Mouse (Mus musculus) frontal cortex, postnatal 14 days (tissue): ENCODE results near the gene Gm49395.

ENCODE experiments used
- DNase-seq, 2 experiments: peaks; one replicate each; pipeline ENCODE4 v3.0.0; 2022; ENCODE audit warnings: low spot score in 2 of 2

Gm49395 gene

GRCm38 (mm10) chr13:115098227-115098626 is 3.5 kb downstream of the Gm49395 start:
- DNase-seq, result no peak

DNA sequence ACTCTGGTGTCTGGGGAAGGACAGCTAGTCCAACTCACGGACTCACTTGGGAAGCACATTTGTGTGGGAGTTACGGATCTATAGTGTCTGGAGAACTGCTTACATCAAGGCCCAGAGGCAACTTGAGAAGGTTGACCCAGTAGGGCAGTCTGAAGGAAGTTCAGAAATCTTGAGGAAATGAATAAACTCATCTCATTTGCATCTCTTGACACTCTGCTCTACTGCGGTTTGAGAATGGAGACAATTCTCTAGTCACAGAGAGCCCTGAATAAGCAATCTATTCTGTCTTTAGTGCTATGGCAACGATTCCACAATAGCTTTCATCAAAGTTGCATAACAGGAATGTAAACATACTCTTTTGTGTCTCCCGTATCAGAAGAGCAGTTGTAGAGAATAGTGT is 4.8 kb downstream of the Gm49395 start:
- DNase-seq, result no peak

DNA sequence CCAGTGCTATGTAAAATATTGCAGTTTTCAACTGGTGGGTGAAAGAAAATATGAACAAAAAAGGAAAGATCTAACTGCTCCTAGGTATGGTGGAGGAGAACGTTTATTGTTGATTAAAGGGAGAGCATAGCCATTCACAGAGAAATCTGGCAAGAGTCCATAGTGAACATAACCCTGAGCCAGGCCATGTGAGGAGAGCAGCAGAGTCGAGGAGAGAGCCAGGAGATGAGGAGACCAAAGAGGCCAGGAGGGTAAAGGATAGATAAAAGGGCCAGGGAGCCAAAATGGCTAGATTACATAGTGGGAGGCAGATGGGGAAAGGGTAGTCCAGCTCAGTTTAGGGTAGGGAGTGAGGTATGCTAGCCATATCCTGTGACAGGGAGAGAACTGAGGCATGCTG is 5.5 kb downstream of the Gm49395 start:
- no peak for DNase-seq

GRCm38 (mm10) chr13:115095392-115095791 is 6.3 kb downstream of the Gm49395 start:
- no peak for DNase-seq

DNA sequence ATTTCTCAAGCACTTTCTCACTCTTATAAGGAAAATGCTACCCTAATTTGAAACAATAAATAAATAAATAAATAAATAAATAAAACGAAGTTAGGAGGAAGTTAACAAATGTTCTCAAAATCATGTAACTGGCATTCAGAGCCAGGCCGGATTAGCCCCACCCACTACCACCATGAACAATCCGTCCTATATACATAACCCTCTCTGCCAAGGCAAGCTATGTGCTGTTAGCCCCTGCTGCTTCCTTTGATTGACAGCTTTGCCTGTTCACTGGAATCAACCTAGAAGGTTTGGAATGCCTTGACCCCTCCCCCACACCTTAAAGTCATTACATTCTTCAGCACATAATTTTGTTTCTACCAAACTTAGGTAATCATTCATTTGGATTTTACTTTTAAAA is 10.2 kb downstream of the Gm49395 start:
- DNase-seq, result no peak

DNA sequence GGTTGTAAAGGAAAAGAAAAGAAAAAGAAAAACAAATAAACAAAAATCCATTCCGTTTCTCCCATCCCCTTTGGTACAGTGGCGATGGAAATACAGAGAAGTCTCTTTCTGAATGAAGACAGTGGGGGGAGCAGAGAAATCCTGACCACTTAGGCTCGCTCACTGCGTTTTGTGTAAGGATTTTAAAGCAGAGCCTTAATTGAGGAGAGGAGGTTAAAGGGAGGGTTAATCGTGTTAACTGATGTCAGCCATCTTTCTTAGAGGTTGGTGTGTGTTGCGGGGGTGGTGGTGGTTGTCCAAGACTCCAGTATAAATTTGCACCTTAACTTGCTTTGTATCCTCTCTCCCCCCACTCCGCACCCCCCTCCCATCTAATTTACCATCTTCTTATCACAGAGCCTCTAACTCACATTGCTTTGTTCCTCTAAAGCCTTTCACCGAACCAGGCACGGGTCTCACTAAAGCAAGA is 10.7 kb downstream of the Gm49395 start:
- no peak for DNase-seq

GRCm38 (mm10) chr13:115090069-115090976 is 11.4 kb downstream of the Gm49395 start, which contains the start of gene Pelo:
Gene Pelo, minus strand, starts transcription at chr13:115090186.
- DNase-seq, result peak; percentile 88 to 89

DNA sequence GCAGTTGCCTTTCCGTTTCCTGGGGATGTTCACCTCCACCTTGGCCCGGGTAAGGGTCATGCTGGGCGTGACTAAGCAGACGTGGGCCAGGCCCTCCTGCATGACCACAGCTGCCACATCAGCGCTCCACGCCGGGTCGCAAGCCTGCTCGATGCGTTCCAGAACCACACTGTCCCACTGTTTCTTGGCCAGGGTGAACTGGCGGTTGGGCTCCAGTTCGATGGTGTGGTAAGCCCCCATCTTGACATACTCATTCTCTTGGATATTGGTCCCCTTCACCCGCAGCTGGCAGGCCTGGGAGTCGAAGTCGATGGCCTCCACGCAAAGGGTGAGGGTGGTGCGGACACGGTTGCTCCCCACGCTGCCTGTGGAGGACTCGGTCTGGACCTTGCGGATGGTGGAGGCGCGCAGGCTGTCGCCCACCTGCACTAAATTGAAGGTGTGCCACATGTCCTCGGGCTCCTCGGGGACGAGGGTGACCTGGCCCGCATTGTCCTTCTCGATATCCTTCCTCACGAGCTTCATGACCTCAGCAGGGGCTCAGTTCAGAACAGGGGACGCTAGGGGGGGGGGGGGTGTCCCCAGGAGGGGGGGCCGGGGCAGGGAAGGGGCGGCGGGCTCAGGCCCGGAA is 12.2 kb downstream of the Gm49395 start:
- peak in 1 of 2 experiments; percentile 8 for DNase-seq

DNA sequence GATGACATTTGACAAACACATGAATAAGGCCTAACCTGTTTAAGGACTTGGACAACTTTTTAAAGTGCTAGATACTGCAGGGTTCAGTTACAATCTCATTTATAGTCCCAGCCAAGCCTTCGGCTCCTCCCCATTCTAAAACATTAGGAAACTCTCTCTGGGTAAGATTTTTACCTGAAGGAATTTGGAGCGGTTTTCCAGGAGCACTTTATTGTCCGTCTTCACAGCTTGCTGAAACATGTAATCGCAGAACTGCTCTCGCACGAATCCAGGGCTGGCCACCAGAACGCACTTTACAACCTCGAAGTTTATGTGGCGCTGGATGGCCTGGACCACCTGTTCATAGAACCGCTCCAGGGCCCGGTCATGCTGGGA is 12.7 kb downstream of the Gm49395 start:
- no peak for DNase-seq

DNA sequence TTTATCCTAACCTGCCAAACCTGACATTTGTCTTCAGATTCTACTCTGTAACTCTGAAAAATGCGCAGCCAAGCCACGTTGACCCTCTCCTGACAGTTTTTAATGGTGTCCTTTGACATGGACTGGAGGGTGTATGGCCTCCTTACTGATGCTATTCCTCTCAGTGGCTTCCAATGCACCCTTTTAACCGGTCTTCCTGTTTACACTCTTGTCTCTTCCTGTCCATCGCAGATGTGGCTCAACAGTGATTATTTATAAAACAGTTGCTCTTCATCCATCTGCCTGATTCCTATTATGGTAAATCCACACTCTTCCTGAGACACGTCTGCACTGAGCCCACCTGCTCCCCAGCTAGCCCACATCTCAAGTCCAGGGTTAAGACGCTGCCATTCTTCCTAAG is 15.7 kb downstream of the Gm49395 start:
- no peak for DNase-seq

DNA sequence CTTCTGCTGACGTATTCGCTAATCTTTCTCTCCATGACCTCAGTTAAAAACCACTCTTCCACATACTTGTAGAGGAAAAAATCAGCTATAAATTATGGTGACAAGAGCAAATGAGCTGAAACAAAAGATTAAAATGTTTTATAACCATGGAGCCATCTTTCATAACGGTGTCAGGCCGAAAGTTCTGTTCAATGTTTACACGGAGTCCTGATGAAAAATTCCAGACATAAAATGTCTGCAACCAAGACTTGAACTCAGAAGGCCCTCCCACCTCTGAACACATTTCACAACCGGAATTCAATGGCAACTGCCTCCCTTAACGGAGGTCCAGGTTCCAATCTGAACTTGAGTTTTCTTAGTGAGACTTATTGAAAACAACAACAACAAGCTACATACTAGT is 19.4 kb downstream of the Gm49395 start:
- DNase-seq, result no peak

- DNase-seq, result no peak
Measured at GRCm38 (mm10) chr13:115079996-115080585, 21.6 kb downstream of the Gm49395 start.

DNA sequence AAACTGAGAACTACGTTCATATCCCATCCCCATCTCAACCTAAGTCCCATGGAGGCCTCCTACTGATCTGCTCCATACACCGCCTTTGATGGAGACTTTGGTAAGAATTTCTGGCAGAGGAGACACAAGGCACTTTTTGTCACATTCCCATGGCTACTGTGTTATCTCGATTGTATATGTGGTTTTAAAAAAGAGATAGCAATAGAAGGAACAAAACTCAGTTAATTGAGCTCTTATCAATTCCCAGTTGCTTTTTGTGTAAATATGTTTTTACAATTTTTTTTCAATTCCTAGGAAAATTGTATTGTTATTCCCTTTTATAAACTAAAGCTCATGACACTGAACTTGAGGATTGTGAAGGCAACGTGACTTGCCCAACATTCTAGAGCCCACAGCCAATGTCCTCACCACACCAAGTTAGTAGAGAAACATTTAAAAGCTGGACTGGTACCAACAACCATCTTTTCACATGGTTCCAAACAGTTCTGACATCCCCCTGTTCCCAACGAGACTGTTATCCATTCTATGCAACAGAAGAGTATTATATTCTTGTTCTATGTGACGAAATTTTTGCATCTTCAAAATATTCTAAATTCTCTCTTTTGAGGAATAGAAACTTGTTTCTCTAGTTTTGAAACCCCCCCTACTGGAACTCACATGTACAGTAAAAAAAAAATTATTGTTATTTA is 22.6 kb downstream of the Gm49395 start:
- DNase-seq, result no peak

GRCm38 (mm10) chr13:115077346-115078134 is 24.2 kb downstream of the Gm49395 start:
- DNase-seq, result no peak

- no peak for DNase-seq
Measured at GRCm38 (mm10) chr13:115072386-115072785, 29.3 kb downstream of the Gm49395 start.

DNA sequence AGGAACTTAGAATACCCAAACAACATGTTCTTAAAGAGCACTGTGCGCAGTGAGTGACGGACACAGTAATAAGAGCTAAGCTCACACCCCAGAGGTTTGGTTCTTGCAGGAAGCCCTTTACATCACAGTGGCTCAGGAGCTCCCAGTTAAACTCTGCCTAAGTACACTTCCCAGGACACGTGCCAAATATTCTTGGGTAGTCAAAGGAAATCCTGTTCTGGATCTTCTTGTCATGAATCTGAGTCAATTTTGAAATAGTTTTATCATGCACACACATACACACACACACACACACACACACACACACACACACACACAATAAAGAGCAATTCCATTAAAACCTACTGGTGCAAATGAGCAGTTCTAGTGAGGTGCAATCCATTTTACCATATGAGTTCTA is 30.3 kb downstream of the Gm49395 start:
- no peak for DNase-seq

- DNase-seq, result no peak
Measured at GRCm38 (mm10) chr13:115067968-115068330, 33.8 kb downstream of the Gm49395 start.

- no peak for DNase-seq
Measured at GRCm38 (mm10) chr13:115067324-115067967, 34.3 kb downstream of the Gm49395 start.

GRCm38 (mm10) chr13:115057555-115057954 is 44.2 kb downstream of the Gm49395 start:
- no peak for DNase-seq

GRCm38 (mm10) chr13:115054783-115055182 is 46.9 kb downstream of the Gm49395 start:
- DNase-seq, result no peak

DNA sequence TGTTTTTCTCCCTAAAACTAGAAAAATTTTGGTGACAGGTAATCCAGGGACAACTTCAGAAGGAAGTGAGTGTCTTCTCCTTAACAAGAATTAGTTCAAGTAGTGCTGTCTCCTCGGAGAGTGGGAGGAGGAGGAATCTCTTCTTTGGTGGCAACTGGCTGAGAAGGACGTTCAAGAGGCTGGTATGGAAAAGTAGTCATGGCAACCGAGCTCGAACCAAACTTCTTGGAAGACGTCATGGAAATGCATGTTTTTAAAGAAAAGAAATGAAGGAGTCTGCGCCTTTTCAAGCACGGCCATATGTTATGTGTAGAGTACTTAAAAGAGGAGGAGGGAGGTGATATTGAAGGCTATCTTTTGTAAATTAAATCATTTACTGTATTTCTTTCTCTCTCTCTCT is 49.2 kb downstream of the Gm49395 start:
- DNase-seq, result peak; percentile 15 to 18
